Mouse (Mus musculus): ENCODE data around the gene Klb. TPM values are rescaled to one million over a fixed set of nuclear protein-coding genes. Genes with fewer than 3 reads are reported as not detected.

The Klb gene
- polyA plus RNA-seq, 1 experiment from 2014 or later: 0.06 TPM

DNA sequence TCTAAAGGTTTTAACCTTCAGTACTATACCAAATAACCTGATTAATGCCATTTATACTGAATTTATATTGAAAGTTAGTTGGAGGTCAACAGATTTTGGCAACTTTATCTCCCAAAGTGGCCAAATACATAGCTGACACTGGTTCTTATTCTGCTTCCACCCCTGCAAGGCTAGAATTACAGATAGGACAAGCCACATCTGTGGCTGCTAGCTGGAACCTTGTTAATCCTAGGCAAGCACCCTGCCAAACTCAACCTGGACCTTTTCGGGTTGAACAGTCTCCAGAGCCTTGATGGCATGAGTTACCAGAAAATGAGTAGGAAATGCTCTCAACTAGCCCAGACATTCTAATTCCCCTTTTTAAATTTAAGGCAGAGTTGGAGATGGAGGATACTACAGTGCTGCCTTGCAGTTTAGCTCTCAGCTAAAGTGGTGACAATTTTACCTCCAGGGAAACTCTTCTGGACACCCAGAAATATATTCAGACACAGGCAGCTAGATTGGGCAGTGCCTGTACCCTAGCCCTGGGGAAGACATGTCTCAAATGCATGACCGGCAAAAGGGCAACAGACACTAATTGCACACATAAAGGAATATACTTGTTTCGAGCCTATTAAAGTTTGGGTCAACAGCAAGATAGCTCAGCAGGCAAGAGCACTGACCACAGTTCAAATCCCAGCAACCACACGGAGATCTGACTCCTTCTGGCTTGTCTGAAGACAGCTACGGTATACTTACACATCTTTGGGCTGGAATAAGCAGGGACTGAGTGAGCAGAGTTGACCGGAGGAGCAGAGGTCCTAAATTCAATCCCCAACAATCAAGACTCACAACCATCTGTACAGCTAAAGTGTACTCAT is 39.1 kb downstream of the Klb start:
- peaks cover 46% of the 10 kb centered on the region for H3K36me3 ChIP-seq
- no peak overlapping the region for H3K4me3 ChIP-seq
- no peak for DNase-seq (ENCODE audit: low spot score)
- no peak overlapping the region for H3K27ac ChIP-seq (replicated peaks)
- peaks cover 18% of the 10 kb centered on the region for H3K4me1 ChIP-seq
- H3K9me3 ChIP-seq (replicated peaks): no peaks in the 10 kb centered on the region
- no peaks in the 10 kb centered on the region for H3K27me3 ChIP-seq (ENCODE audit: low read depth, poor library complexity, severe bottlenecking)
- WGBS: 77% methylated on average over 6 of the region's 6 CpGs

DNA sequence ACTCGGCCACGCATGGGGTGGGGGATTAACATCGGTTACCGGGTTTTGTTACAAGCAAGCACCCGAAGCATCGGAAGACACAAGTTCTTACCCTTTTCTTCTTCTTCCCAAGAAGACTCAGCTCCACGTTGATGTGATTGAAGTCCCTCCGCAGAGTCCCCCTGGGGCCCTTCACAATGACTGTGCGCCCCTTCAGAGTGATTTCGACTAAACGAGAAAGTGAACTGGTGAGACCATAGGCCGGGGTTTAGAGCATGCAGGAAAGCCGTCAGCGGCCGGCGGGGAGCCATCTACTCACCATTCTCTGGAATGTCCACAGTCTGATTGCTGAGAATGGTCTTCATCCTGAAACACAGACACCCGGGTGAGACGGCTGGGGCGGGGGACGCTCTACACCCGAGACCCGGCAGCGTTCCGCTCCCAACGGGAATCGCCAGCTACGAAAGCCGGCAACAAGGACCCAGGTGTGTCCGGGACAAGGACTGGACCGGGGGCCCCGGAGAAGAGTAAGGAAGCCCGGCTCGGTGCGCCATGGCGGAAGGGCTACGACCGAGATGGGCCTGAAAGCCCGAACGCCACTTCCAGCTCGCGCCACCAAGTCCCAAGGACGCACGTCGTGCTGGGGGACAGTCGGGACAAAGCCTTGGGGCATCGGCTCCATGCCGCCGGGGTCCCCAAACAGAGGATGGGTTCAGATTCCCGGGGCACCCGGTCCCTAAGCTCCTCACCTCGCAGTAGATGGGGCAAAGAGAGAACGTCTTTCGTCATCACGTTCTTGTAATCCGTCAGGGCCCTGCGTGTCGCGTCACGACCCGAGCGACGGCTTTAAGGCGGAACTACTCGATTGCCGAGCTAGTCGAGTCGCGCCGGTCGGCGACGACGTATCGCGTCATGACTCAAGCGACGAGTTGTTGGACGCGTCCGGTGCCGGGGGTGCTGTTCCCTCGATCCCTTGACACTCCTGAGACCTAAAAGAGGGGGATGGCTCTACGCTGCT is 42.8 kb downstream of the Klb start, which contains the start of the genes Rpl9 and Lias:
Gene Rpl9, minus strand, starts transcription at position 797 of the 997 bp plus-strand sequence.
Gene Lias, plus strand, starts transcription at position 850 of the 997 bp plus-strand sequence.
- Histone ChIP-seq H3K9me3 (replicated peaks) (no peaks in the 10 kb centered on the region), H3K4me1 (peaks cover 23% of the 10 kb centered on the region), H3K4me3 (peak within 1 kb of the TSS; percentile 87), H3K36me3 (peaks cover 58% of the 10 kb centered on the region), H3K27ac (replicated peaks) (peak within 1 kb of the TSS; percentile 99), H3K27me3 (ENCODE audit: low read depth, poor library complexity, severe bottlenecking) (no peaks in the 10 kb centered on the region)
- under 1% methylated on average over 83 of the region's 83 CpGs for WGBS
- DNase-seq (ENCODE audit: low spot score): peak; percentile 98

DNA sequence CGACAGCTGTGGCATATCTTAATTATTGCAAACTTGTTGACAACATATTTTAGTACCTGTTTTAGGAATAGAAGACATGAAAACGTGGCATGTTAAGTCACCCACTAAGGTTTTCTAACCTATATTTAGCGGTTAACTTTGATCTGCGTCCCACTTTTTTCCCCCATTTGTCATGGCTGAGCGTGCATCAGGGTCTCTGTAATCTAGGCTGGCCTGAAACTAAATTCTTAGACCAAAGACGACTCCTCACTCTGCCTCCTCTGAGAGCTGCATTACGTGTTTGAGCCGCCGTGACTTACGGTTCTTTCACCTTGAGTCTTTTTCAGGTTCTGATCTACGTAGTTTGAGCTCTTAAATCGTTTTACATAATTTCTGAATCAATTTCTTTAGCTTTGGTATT is 43.6 kb downstream of the Klb start:
- DNase-seq (ENCODE audit: low spot score): no peak
- H3K9me3 ChIP-seq (replicated peaks): no peaks in the 10 kb centered on the region
- H3K27me3 ChIP-seq (ENCODE audit: low read depth, poor library complexity, severe bottlenecking): no peaks in the 10 kb centered on the region
- H3K36me3 ChIP-seq: peaks cover 66% of the 10 kb centered on the region
- peaks cover 23% of the 10 kb centered on the region for H3K4me1 ChIP-seq
- peak overlapping the region; percentile 99 for H3K27ac ChIP-seq (replicated peaks)
- WGBS: 5% methylated on average over 12 of the region's 12 CpGs
- H3K4me3 ChIP-seq: peak overlapping the region; percentile 87

DNA sequence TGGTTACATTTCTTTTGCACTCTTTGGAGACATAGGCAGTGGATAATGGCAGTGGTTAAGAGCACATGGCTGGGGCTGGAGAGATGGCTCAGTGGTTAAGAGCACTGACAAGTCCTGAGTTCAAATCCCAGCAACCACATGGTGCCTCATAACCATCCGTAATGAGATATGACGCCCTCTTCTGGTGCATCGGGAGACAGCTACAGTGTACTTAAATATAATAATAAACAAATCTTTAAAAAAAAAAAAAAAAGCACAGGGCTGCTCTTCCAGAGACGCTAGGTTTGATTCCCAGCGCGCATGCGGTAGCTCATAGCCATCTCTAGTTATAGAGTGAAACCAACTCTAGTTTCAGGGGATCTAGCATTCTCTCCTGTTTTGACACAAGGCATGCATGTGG is 46.3 kb downstream of the Klb start:
- Histone ChIP-seq H3K4me3 (no peak overlapping the region), H3K4me1 (peaks cover 18% of the 10 kb centered on the region), H3K27me3 (ENCODE audit: low read depth, poor library complexity, severe bottlenecking) (no peaks in the 10 kb centered on the region), H3K9me3 (replicated peaks) (no peaks in the 10 kb centered on the region), H3K27ac (replicated peaks) (no peak overlapping the region), H3K36me3 (peaks cover 67% of the 10 kb centered on the region)
- 92% methylated on average over 7 of the region's 7 CpGs for WGBS
- DNase-seq (ENCODE audit: low spot score): no peak

- Histone ChIP-seq H3K9me3 (replicated peaks) (no peaks in the 10 kb centered on the region), H3K27ac (replicated peaks) (no peak overlapping the region), H3K4me3 (no peak overlapping the region), H3K36me3 (peaks cover 91% of the 10 kb centered on the region), H3K27me3 (ENCODE audit: low read depth, poor library complexity, severe bottlenecking) (no peaks in the 10 kb centered on the region), H3K4me1 (no peaks in the 10 kb centered on the region)
- peak; percentile 75 for DNase-seq (ENCODE audit: low spot score)
- 29% methylated on average over 2 of the region's 2 CpGs for whole genome bisulfite sequencing
Observed at GRCm38 (mm10) chr5:65401251-65401994, 53.3 kb downstream of the Klb start.

DNA sequence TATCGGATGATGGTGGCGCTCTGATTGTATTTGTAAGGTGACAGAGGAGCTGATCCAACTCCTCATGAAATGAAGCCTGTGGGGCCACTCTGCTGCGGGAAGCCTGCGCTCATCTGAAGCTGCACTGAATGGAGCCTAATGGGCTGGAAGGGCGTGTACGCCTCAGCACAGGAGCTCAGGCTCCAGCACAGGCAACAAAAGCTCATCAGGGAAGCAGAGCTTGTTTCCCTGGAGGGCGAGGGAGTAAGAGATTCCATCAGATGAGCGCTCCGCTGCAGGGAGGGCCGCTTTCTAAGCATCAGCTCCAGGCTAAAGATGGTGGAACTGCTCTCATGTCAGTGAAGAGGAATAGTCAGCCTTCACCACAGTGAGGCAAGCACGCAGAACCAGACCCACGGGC is 59.9 kb downstream of the Klb start:
- no peaks in the 10 kb centered on the region for H3K27me3 ChIP-seq (ENCODE audit: low read depth, poor library complexity, severe bottlenecking)
- 29% methylated on average over 12 of the region's 12 CpGs for WGBS
- peaks cover 81% of the 10 kb centered on the region for H3K36me3 ChIP-seq
- peaks cover 8% of the 10 kb centered on the region for H3K4me1 ChIP-seq
- no peaks in the 10 kb centered on the region for H3K9me3 ChIP-seq (replicated peaks)
- no peak for DNase-seq (ENCODE audit: low spot score)
- peak overlapping the region; percentile 46; the same call in 1 of the 2 replicates for H3K27ac ChIP-seq (replicated peaks)
- no peak overlapping the region for H3K4me3 ChIP-seq

DNA sequence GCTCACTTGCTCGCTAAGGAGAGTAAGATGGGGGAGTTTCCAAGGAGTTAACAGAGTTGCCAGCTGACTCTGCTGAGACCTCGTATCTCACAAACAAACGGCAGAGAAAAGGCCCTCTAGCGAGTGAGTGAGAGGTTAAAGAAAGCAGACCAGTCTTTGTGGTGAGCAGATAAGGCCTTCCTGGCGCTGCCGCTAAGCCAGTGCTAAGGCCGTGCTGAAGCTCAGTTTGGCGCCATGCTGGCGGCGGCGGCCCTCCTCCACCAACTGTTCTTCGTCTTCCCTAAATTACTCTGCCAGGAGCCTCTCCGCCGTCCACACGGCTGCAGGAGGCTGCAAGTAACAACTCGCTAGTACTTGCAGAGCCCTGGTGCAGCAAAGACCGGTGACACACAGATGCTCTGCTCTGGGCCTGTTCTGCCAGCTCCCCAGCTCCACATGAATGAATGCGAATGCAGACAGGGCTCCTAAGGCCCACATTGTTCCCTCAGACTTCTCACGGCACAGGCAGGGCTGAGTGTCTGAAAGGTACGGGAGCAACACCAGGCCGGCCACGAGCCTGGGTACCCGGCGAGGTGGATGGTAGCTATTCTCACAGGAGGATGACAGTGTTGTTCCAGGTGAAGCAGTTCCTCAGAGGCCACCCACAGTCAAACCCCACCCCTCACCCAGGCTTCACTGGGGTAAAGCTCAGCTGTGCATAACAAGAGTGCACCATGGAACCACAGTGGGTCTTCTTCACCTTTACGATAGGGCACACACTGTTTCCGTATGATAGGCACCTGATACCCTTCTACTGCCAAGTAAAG is 67.7 kb downstream of the Klb start:
- peak; percentile 63 for DNase-seq (ENCODE audit: low spot score)
- H3K36me3 ChIP-seq: peaks cover 52% of the 10 kb centered on the region
- H3K9me3 ChIP-seq (replicated peaks): no peaks in the 10 kb centered on the region
- peak overlapping the region; percentile 27; the same call in 1 of the 2 replicates for H3K4me3 ChIP-seq
- H3K27me3 ChIP-seq (ENCODE audit: low read depth, poor library complexity, severe bottlenecking): no peaks in the 10 kb centered on the region
- H3K4me1 ChIP-seq: peaks cover 13% of the 10 kb centered on the region
- 17% methylated on average over 26 of the region's 26 CpGs for WGBS
- peak overlapping the region; percentile 83 for H3K27ac ChIP-seq (replicated peaks)

DNA sequence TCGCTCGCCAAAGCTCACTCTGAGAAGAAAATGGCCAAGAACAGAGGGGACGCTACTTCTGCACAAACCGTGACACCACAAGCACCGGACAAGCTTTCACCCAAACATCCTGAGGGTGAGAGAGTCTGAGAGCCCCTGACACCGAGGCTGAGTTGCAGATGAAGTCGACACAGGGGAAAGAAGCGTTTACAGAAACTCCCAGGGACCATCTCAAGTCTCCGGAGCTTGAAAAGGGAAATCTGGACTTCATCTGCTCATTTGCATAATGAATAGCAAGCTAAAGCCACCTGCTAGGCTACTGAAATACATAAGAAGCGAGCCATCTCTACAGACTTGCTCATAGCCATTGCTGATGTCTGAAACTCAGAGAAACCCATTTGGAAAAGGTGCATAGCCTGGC is 71.0 kb downstream of the Klb start:
- Histone ChIP-seq H3K9me3 (replicated peaks) (no peaks in the 10 kb centered on the region), H3K4me3 (no peak overlapping the region), H3K4me1 (peaks cover 13% of the 10 kb centered on the region), H3K27ac (replicated peaks) (no peak overlapping the region), H3K27me3 (ENCODE audit: low read depth, poor library complexity, severe bottlenecking) (no peaks in the 10 kb centered on the region), H3K36me3 (peaks cover 61% of the 10 kb centered on the region)
- no peak for DNase-seq (ENCODE audit: low spot score)
- WGBS: 88% methylated on average over 10 of the region's 10 CpGs

DNA sequence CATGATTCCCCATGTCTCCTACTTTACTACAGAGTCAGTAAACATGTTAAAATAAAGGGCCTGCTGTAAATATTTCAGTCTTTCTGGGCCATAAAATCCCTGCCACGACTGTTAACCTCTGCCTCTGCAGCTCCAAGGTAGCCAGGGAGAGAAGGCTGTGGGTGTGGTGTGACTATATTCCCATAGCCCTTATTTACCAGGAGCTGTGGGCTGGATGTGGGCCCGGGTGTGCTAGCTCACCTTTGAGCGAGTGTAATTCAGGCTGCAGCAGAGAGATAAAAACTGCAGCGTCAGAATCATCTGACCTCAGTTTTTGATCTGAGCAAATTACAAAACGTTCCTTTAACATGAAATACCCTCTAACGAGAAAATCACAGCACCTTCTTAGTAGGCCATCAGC is 72.7 kb downstream of the Klb start:
- Histone ChIP-seq H3K9me3 (replicated peaks) (no peaks in the 10 kb centered on the region), H3K4me1 (peaks cover 5% of the 10 kb centered on the region), H3K27me3 (ENCODE audit: low read depth, poor library complexity, severe bottlenecking) (no peaks in the 10 kb centered on the region), H3K36me3 (peaks cover 73% of the 10 kb centered on the region), H3K27ac (replicated peaks) (no peak overlapping the region), H3K4me3 (no peak overlapping the region)
- no peak for DNase-seq (ENCODE audit: low spot score)
- WGBS: 90% methylated on average over 6 of the region's 6 CpGs

DNA sequence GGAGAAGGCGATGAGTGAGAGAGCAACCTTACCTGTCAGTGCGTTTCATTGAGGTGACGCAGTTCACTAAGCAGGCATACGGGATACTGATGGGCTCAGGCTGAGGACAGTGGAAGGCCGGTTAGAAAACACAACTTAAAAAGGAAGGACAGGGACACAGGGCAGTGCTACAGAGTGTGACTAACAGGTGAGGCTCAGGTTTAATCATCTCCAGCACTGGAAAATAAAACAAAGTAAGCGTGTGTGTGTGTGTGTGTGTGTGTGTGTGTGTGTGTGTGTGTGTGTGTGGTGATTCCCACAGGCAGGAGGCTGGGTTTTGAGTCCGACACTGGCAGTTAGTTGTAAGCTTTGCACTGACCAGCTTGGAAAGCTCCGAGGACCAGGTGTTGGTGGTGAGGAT is 74.7 kb downstream of the Klb start:
- H3K4me3 ChIP-seq: no peak overlapping the region
- no peak overlapping the region for H3K27ac ChIP-seq (replicated peaks)
- no peak for DNase-seq (ENCODE audit: low spot score)
- 91% methylated on average over 8 of the region's 8 CpGs for WGBS
- no peaks in the 10 kb centered on the region for H3K27me3 ChIP-seq (ENCODE audit: low read depth, poor library complexity, severe bottlenecking)
- H3K36me3 ChIP-seq: peaks cover 67% of the 10 kb centered on the region
- no peaks in the 10 kb centered on the region for H3K9me3 ChIP-seq (replicated peaks)
- H3K4me1 ChIP-seq: no peaks in the 10 kb centered on the region

- no peak for DNase-seq (ENCODE audit: low spot score)
- H3K4me3 ChIP-seq: no peak overlapping the region
- peaks cover 59% of the 10 kb centered on the region for H3K36me3 ChIP-seq
- 95% methylated on average over 6 of the region's 6 CpGs for WGBS
- no peaks in the 10 kb centered on the region for H3K27me3 ChIP-seq (ENCODE audit: low read depth, poor library complexity, severe bottlenecking)
- H3K9me3 ChIP-seq (replicated peaks): no peaks in the 10 kb centered on the region
- H3K4me1 ChIP-seq: 0 out of 2 replicates have a peak, but pooled peaks cover 3% of the 10 kb centered on the region
- H3K27ac ChIP-seq (replicated peaks): no peak overlapping the region
Observed at GRCm38 (mm10) chr5:65424215-65424614, 76.1 kb downstream of the Klb start.
